Mouse (Mus musculus): ENCODE measurements at regions not wholly inside any gene's neighbourhood (a gene's known extent, or its start where the extent isn't known, plus 50 kb on each side); places are given as distances from the start of the nearest gene placed in this dataset.
A peak's percentile ranks its signal among the peaks of the same experiment; 100 is the strongest.

DNA sequence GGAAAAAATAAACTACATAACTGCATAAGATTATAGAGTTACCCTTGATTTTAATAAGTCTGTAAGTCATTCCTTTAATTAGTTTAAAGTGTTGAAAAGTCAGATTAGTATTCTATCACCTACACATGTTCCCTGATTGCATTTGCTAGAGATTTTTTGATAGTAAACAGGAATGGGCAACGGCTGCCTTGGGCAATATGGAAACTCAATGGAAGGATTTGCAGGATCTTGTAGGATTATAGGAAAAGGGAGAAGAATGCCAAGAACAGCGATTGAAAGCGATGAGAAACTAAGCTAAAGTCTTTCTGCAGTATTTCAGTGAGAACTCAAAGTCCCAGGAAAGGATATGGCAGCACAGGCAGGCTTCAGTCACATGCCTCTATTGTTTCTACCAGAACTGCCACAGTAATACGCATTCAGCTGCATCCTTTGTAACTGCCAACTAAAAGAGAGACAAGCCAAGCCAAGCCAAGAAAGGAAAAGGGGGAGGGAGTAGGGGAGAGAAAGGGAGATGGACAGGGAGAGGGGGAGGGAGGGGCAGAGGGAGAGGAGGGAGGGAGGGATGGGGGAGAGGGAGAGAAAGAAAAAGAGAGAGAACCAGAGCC, 340.3 kb downstream of the Kif16b start:
- Histone ChIP-seq H3K27me3 (ENCODE audit: control insufficient read depth, insufficient read depth, low read length) (no peaks in the 10 kb centered on the region), H3K4me3 (ENCODE audit: low read depth, low read length) (no peak overlapping the region), H3K36me3 (ENCODE audit: control insufficient read depth, insufficient read depth, low read length) (no peaks in the 10 kb centered on the region), H3K4me2 (ENCODE audit: low read depth) (no peak overlapping the region), H3K9me3 (ENCODE audit: control insufficient read depth, low read length) (no peaks in the 10 kb centered on the region), H3K9ac (ENCODE audit: low read length) (no peak overlapping the region), H3K4me1 (ENCODE audit: control insufficient read depth, insufficient read depth, low read length) (peaks cover 8% of the 10 kb centered on the region; the same call in 1 of the 2 replicates), H3K27ac (ENCODE audit: low read depth, low read length) (no peak overlapping the region)
- ATAC-seq (ENCODE audit: insufficient read depth, low FRiP score, low TSS enrichment) (peak; percentile 86), DNase-seq (ENCODE audit: low spot score) (peak; percentile 12)
- 65% methylated on average over 4 of the region's 4 CpGs for WGBS

DNA sequence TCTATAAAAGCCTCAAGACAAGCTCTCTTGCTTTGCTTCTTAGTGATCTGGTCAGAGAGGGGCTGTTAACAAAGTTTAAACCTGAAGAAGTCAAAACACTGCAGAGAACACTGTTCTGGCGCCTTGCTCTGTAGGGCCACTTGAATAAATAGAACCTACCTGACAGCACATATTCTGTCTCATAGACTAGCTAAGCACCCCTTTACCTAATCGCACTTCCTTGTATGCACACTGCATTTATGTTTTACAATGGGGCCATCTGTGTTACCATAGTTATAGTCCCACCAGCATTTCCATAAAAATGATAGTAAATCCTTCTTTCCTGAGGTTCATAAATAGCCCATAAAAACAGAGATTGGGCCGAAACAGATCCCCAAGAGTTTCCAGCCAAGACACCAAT, 340.9 kb downstream of the Kif16b start:
- DNase-seq (ENCODE audit: low spot score), result no peak

GRCm38 (mm10) chr2:142559946-142560345, 341.4 kb downstream of the Kif16b start:
- no peak overlapping the region for H3K27ac ChIP-seq (ENCODE audit: low read depth, low read length)
- ATAC-seq (ENCODE audit: insufficient read depth, low FRiP score, low TSS enrichment) (peak; percentile 43; the same call in 1 of the 2 replicates), DNase-seq (ENCODE audit: low spot score) (no peak)

More for the DNA sequence above, 340.9 kb downstream of the Kif16b start:
- Histone ChIP-seq H3K36me3 (ENCODE audit: control insufficient read depth, insufficient read depth, low read length) (no peaks in the 10 kb centered on the region), H3K4me2 (ENCODE audit: low read depth) (no peak overlapping the region), H3K9ac (ENCODE audit: low read length) (no peak overlapping the region), H3K27me3 (ENCODE audit: control insufficient read depth, insufficient read depth, low read length) (no peaks in the 10 kb centered on the region), H3K4me1 (ENCODE audit: control insufficient read depth, insufficient read depth, low read length) (peaks cover 8% of the 10 kb centered on the region; the same call in 1 of the 2 replicates), H3K9me3 (ENCODE audit: control insufficient read depth, low read length) (no peaks in the 10 kb centered on the region), H3K27ac (ENCODE audit: low read depth, low read length) (no peak overlapping the region), H3K4me3 (ENCODE audit: low read depth, low read length) (no peak overlapping the region)
- 56% methylated on average over 3 of the region's 3 CpGs for WGBS
- no peak for ATAC-seq (ENCODE audit: insufficient read depth, low FRiP score, low TSS enrichment)

DNA sequence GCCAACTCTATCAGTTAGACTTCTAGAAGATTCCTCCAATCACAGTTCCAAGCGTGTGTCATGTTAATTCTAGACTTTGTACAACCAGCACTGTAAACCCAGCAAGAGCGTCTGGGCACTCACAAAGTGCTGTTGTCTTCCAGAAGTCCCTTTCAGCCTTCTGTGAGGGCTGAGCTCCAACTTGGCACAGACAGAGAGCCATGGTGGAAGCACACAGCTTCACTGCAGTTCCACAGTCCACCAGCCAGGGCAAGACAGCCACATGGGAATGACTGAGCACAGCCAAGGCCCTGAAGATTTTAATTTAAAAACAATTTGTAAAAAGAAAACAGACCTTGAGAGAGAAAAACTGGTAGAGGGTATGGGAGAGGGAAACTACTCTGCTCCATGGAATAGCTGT, 346.5 kb downstream of the Kif16b start:
- no peak overlapping the region for H3K4me3 ChIP-seq (ENCODE audit: low read depth, low read length)
- 88% methylated on average over 2 of the region's 2 CpGs for WGBS
- ATAC-seq (ENCODE audit: insufficient read depth, low FRiP score, low TSS enrichment), result no peak
- H3K4me1 ChIP-seq (ENCODE audit: control insufficient read depth, insufficient read depth, low read length), result peaks cover 5% of the 10 kb centered on the region; the same call in 1 of the 2 replicates
- H3K36me3 ChIP-seq (ENCODE audit: control insufficient read depth, insufficient read depth, low read length), result no peaks in the 10 kb centered on the region
- no peak overlapping the region for H3K9ac ChIP-seq (ENCODE audit: low read length)
- H3K27me3 ChIP-seq (ENCODE audit: control insufficient read depth, insufficient read depth, low read length), result no peaks in the 10 kb centered on the region
- H3K9me3 ChIP-seq (ENCODE audit: control insufficient read depth, low read length), result no peaks in the 10 kb centered on the region
- no peak overlapping the region for H3K4me2 ChIP-seq (ENCODE audit: low read depth)
- DNase-seq (ENCODE audit: low spot score), result no peak
- H3K27ac ChIP-seq (ENCODE audit: low read depth, low read length), result no peak overlapping the region

More at GRCm38 (mm10) chr2:142559946-142560345, 341.4 kb downstream of the Kif16b start:
- no peak overlapping the region for H3K9ac ChIP-seq (ENCODE audit: low read length)
- no peak overlapping the region for H3K4me3 ChIP-seq (ENCODE audit: low read depth, low read length)
- H3K9me3 ChIP-seq (ENCODE audit: control insufficient read depth, low read length), result no peaks in the 10 kb centered on the region
- H3K4me2 ChIP-seq (ENCODE audit: low read depth), result no peak overlapping the region
- peaks cover 8% of the 10 kb centered on the region; the same call in 1 of the 2 replicates for H3K4me1 ChIP-seq (ENCODE audit: control insufficient read depth, insufficient read depth, low read length)
- H3K27me3 ChIP-seq (ENCODE audit: control insufficient read depth, insufficient read depth, low read length), result no peaks in the 10 kb centered on the region
- no peaks in the 10 kb centered on the region for H3K36me3 ChIP-seq (ENCODE audit: control insufficient read depth, insufficient read depth, low read length)

GRCm38 (mm10) chr2:142551690-142552089, 349.6 kb downstream of the Kif16b start:
- no peak overlapping the region for H3K4me2 ChIP-seq (ENCODE audit: low read depth)
- H3K36me3 ChIP-seq (ENCODE audit: control insufficient read depth, insufficient read depth, low read length), result no peaks in the 10 kb centered on the region
- no peak for DNase-seq (ENCODE audit: low spot score)
- no peaks in the 10 kb centered on the region for H3K27me3 ChIP-seq (ENCODE audit: control insufficient read depth, insufficient read depth, low read length)
- no peak overlapping the region for H3K4me3 ChIP-seq (ENCODE audit: low read depth, low read length)
- peak; percentile 58; the same call in 1 of the 2 replicates for ATAC-seq (ENCODE audit: insufficient read depth, low FRiP score, low TSS enrichment)
- H3K27ac ChIP-seq (ENCODE audit: low read depth, low read length), result no peak overlapping the region
- no peak overlapping the region for H3K9ac ChIP-seq (ENCODE audit: low read length)
- WGBS, result 72% methylated on average over 3 of the region's 3 CpGs
- 0 out of 2 replicates have a peak, but pooled peaks cover 3% of the 10 kb centered on the region for H3K4me1 ChIP-seq (ENCODE audit: control insufficient read depth, insufficient read depth, low read length)
- H3K9me3 ChIP-seq (ENCODE audit: control insufficient read depth, low read length), result no peaks in the 10 kb centered on the region

GRCm38 (mm10) chr2:142548766-142549165, 352.6 kb downstream of the Kif16b start:
- H3K9me3 ChIP-seq (ENCODE audit: control insufficient read depth, low read length), result no peaks in the 10 kb centered on the region
- DNase-seq (ENCODE audit: low spot score) (no peak), ATAC-seq (ENCODE audit: insufficient read depth, low FRiP score, low TSS enrichment) (no peak)
- no peak overlapping the region for H3K27ac ChIP-seq (ENCODE audit: low read depth, low read length)
- no peaks in the 10 kb centered on the region for H3K27me3 ChIP-seq (ENCODE audit: control insufficient read depth, insufficient read depth, low read length)
- 0 out of 2 replicates have a peak, but pooled peaks cover 3% of the 10 kb centered on the region for H3K4me1 ChIP-seq (ENCODE audit: control insufficient read depth, insufficient read depth, low read length)
- WGBS, result 88% methylated on average over 4 of the region's 4 CpGs
- no peak overlapping the region for H3K9ac ChIP-seq (ENCODE audit: low read length)
- no peaks in the 10 kb centered on the region for H3K36me3 ChIP-seq (ENCODE audit: control insufficient read depth, insufficient read depth, low read length)
- H3K4me3 ChIP-seq (ENCODE audit: low read depth, low read length), result no peak overlapping the region
- H3K4me2 ChIP-seq (ENCODE audit: low read depth), result no peak overlapping the region

DNA sequence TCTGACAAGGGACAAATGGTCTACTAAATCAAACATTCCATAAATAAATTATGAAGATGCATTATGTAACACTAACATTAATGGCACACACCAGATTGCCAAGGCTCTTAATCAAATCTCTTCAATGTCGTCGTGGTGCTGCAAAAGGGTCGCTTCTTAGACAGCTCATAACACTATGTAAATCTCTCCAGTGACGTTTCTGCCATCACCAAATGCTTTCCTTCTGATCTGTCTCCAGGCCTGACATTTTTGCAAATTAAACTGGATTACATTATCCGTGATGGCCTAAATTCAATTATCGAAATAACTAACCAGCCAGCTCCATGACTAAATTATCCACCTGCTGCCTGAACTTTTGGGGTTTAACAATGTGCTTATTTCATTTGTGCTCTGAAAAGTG, 356.4 kb downstream of the Kif16b start:
- H3K9me3 ChIP-seq (ENCODE audit: control insufficient read depth, low read length), result no peaks in the 10 kb centered on the region
- no peaks in the 10 kb centered on the region for H3K36me3 ChIP-seq (ENCODE audit: control insufficient read depth, insufficient read depth, low read length)
- no peak overlapping the region for H3K4me3 ChIP-seq (ENCODE audit: low read depth, low read length)
- H3K27ac ChIP-seq (ENCODE audit: low read depth, low read length), result no peak overlapping the region
- no peaks in the 10 kb centered on the region for H3K4me1 ChIP-seq (ENCODE audit: control insufficient read depth, insufficient read depth, low read length)
- ATAC-seq (ENCODE audit: insufficient read depth, low FRiP score, low TSS enrichment) (no peak), DNase-seq (ENCODE audit: low spot score) (no peak)
- H3K4me2 ChIP-seq (ENCODE audit: low read depth), result no peak overlapping the region
- H3K27me3 ChIP-seq (ENCODE audit: control insufficient read depth, insufficient read depth, low read length), result no peaks in the 10 kb centered on the region
- H3K9ac ChIP-seq (ENCODE audit: low read length), result no peak overlapping the region
- WGBS, result 88% methylated on average over 6 of the region's 6 CpGs

DNA sequence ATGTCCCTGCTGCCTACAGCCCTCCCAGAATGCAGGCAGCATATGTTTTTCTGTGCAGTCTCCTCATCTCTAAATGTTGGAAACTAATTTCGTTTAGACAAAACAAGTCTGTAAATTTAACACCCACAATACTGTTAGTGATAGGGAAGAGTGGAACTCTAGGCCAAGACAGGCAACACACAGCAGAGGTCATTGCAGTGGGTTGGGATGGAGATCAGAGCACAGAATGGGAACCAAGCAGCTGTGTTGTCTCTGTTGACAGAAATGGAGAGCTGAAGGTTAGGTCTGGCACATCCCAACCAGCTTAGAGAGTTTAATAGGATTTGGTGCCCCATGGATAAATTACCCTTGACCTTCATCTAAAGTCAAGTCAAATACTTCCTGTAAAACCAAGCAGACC, 361.4 kb downstream of the Kif16b start:
- H3K27ac ChIP-seq (ENCODE audit: low read depth, low read length), result no peak overlapping the region

GRCm38 (mm10) chr2:142533555-142533954, 367.8 kb downstream of the Kif16b start:
- Histone ChIP-seq H3K4me1 (ENCODE audit: control insufficient read depth, insufficient read depth, low read length) (no peaks in the 10 kb centered on the region), H3K9ac (ENCODE audit: low read length) (no peak overlapping the region), H3K27me3 (ENCODE audit: control insufficient read depth, insufficient read depth, low read length) (no peaks in the 10 kb centered on the region), H3K4me2 (ENCODE audit: low read depth) (no peak overlapping the region), H3K36me3 (ENCODE audit: control insufficient read depth, insufficient read depth, low read length) (no peaks in the 10 kb centered on the region), H3K27ac (ENCODE audit: low read depth, low read length) (no peak overlapping the region), H3K9me3 (ENCODE audit: control insufficient read depth, low read length) (no peaks in the 10 kb centered on the region), H3K4me3 (ENCODE audit: low read depth, low read length) (no peak overlapping the region)
- DNase-seq (ENCODE audit: low spot score) (no peak), ATAC-seq (ENCODE audit: insufficient read depth, low FRiP score, low TSS enrichment) (no peak)
- WGBS, result 95% methylated on average over 8 of the region's 8 CpGs

More for the DNA sequence above, 361.4 kb downstream of the Kif16b start:
- no peaks in the 10 kb centered on the region for H3K4me1 ChIP-seq (ENCODE audit: control insufficient read depth, insufficient read depth, low read length)
- ATAC-seq (ENCODE audit: insufficient read depth, low FRiP score, low TSS enrichment), result no peak
- 64% methylated on average over 1 of the region's 1 CpGs for WGBS
- no peak overlapping the region for H3K4me3 ChIP-seq (ENCODE audit: low read depth, low read length)
- H3K4me2 ChIP-seq (ENCODE audit: low read depth), result no peak overlapping the region
- no peak overlapping the region for H3K9ac ChIP-seq (ENCODE audit: low read length)
- no peak for DNase-seq (ENCODE audit: low spot score)
- H3K27me3 ChIP-seq (ENCODE audit: control insufficient read depth, insufficient read depth, low read length), result no peaks in the 10 kb centered on the region
- H3K36me3 ChIP-seq (ENCODE audit: control insufficient read depth, insufficient read depth, low read length), result no peaks in the 10 kb centered on the region
- no peaks in the 10 kb centered on the region for H3K9me3 ChIP-seq (ENCODE audit: control insufficient read depth, low read length)

Measured in neural tube, embryonic 11.5 days (tissue).